Mouse (Mus musculus): ENCODE data around the gene Cdc14a. TPM values are rescaled to one million over a fixed set of nuclear protein-coding genes. Genes with fewer than 3 reads are reported as not detected.

Cdc14a gene
- polyA plus RNA-seq, 1 experiment from 2014 or later = 2.9 TPM

- WGBS = 91% methylated on average over 14 of the region's 14 CpGs
- Histone ChIP-seq H3K9me3 (ENCODE audit: control insufficient read depth, low read length) (no peaks in the 10 kb centered on the region), H3K27ac (ENCODE audit: low read depth, low read length) (no peak overlapping the region), H3K36me3 (ENCODE audit: control insufficient read depth, insufficient read depth, low read length) (no peaks in the 10 kb centered on the region), H3K4me3 (ENCODE audit: low read length) (no peak overlapping the region), H3K27me3 (replicated peaks; ENCODE audit: control insufficient read depth, insufficient read depth, low read length) (no peaks in the 10 kb centered on the region), H3K9ac (ENCODE audit: low read depth, low read length) (no peak overlapping the region), H3K4me2 (ENCODE audit: low read length) (no peak overlapping the region), H3K4me1 (ENCODE audit: control insufficient read depth, insufficient read depth, low read depth, low read length) (no peaks in the 10 kb centered on the region)
- no peak for ATAC-seq
Observed at GRCm38 (mm10) chr3:116389500-116390470, 34.0 kb downstream of the Cdc14a start.

- H3K4me2 ChIP-seq (ENCODE audit: low read length) = no peak overlapping the region
- H3K4me1 ChIP-seq (ENCODE audit: control insufficient read depth, insufficient read depth, low read depth, low read length) = no peaks in the 10 kb centered on the region
- H3K36me3 ChIP-seq (ENCODE audit: control insufficient read depth, insufficient read depth, low read length) = no peaks in the 10 kb centered on the region
- H3K9me3 ChIP-seq (ENCODE audit: control insufficient read depth, low read length) = no peaks in the 10 kb centered on the region
- H3K27ac ChIP-seq (ENCODE audit: low read depth, low read length) = no peak overlapping the region
- WGBS = 77% methylated on average over 11 of the region's 11 CpGs
- ATAC-seq = no peak
- no peaks in the 10 kb centered on the region for H3K27me3 ChIP-seq (replicated peaks; ENCODE audit: control insufficient read depth, insufficient read depth, low read length)
- H3K9ac ChIP-seq (ENCODE audit: low read depth, low read length) = no peak overlapping the region
- H3K4me3 ChIP-seq (ENCODE audit: low read length) = no peak overlapping the region
Observed at GRCm38 (mm10) chr3:116388808-116389207, 35.0 kb downstream of the Cdc14a start.

- H3K36me3 ChIP-seq (ENCODE audit: control insufficient read depth, insufficient read depth, low read length) = no peaks in the 10 kb centered on the region
- H3K4me3 ChIP-seq (ENCODE audit: low read length) = no peak overlapping the region
- no peak overlapping the region for H3K4me2 ChIP-seq (ENCODE audit: low read length)
- ATAC-seq = no peak
- H3K9me3 ChIP-seq (ENCODE audit: control insufficient read depth, low read length) = no peaks in the 10 kb centered on the region
- no peak overlapping the region for H3K27ac ChIP-seq (ENCODE audit: low read depth, low read length)
- no peak overlapping the region for H3K9ac ChIP-seq (ENCODE audit: low read depth, low read length)
- no peaks in the 10 kb centered on the region for H3K27me3 ChIP-seq (replicated peaks; ENCODE audit: control insufficient read depth, insufficient read depth, low read length)
- no peaks in the 10 kb centered on the region for H3K4me1 ChIP-seq (ENCODE audit: control insufficient read depth, insufficient read depth, low read depth, low read length)
Observed at GRCm38 (mm10) chr3:116386886-116387285, 36.9 kb downstream of the Cdc14a start.

- Histone ChIP-seq H3K9me3 (ENCODE audit: control insufficient read depth, low read length) (no peaks in the 10 kb centered on the region), H3K4me1 (ENCODE audit: control insufficient read depth, insufficient read depth, low read depth, low read length) (no peaks in the 10 kb centered on the region), H3K4me3 (ENCODE audit: low read length) (no peak overlapping the region), H3K27ac (ENCODE audit: low read depth, low read length) (no peak overlapping the region), H3K4me2 (ENCODE audit: low read length) (no peak overlapping the region), H3K27me3 (replicated peaks; ENCODE audit: control insufficient read depth, insufficient read depth, low read length) (no peaks in the 10 kb centered on the region), H3K36me3 (ENCODE audit: control insufficient read depth, insufficient read depth, low read length) (no peaks in the 10 kb centered on the region), H3K9ac (ENCODE audit: low read depth, low read length) (no peak overlapping the region)
- ATAC-seq = no peak
- WGBS = 90% methylated on average over 6 of the region's 6 CpGs
Observed at GRCm38 (mm10) chr3:116386342-116386741, 37.5 kb downstream of the Cdc14a start.

GRCm38 (mm10) chr3:116384319-116384718 is 39.5 kb downstream of the Cdc14a start:
- 84% methylated on average over 7 of the region's 7 CpGs for WGBS
- no peak overlapping the region for H3K27ac ChIP-seq (ENCODE audit: low read depth, low read length)
- ATAC-seq = no peak

GRCm38 (mm10) chr3:116380319-116380718 is 43.5 kb downstream of the Cdc14a start:
- 61% methylated on average over 9 of the region's 9 CpGs for WGBS
- H3K27me3 ChIP-seq (replicated peaks; ENCODE audit: control insufficient read depth, insufficient read depth, low read length) = no peaks in the 10 kb centered on the region
- H3K4me2 ChIP-seq (ENCODE audit: low read length) = no peak overlapping the region
- H3K9me3 ChIP-seq (ENCODE audit: control insufficient read depth, low read length) = no peaks in the 10 kb centered on the region
- no peak overlapping the region for H3K4me3 ChIP-seq (ENCODE audit: low read length)
- no peak for ATAC-seq
- H3K27ac ChIP-seq (ENCODE audit: low read depth, low read length) = no peak overlapping the region
- no peaks in the 10 kb centered on the region for H3K4me1 ChIP-seq (ENCODE audit: control insufficient read depth, insufficient read depth, low read depth, low read length)
- H3K9ac ChIP-seq (ENCODE audit: low read depth, low read length) = no peak overlapping the region
- no peaks in the 10 kb centered on the region for H3K36me3 ChIP-seq (ENCODE audit: control insufficient read depth, insufficient read depth, low read length)

More at GRCm38 (mm10) chr3:116384319-116384718, 39.5 kb downstream of the Cdc14a start:
- Histone ChIP-seq H3K27me3 (replicated peaks; ENCODE audit: control insufficient read depth, insufficient read depth, low read length) (no peaks in the 10 kb centered on the region), H3K4me1 (ENCODE audit: control insufficient read depth, insufficient read depth, low read depth, low read length) (no peaks in the 10 kb centered on the region), H3K36me3 (ENCODE audit: control insufficient read depth, insufficient read depth, low read length) (no peaks in the 10 kb centered on the region), H3K4me2 (ENCODE audit: low read length) (no peak overlapping the region), H3K9ac (ENCODE audit: low read depth, low read length) (no peak overlapping the region), H3K9me3 (ENCODE audit: control insufficient read depth, low read length) (no peaks in the 10 kb centered on the region), H3K4me3 (ENCODE audit: low read length) (no peak overlapping the region)

GRCm38 (mm10) chr3:116375442-116375841 is 48.4 kb downstream of the Cdc14a start:
- ATAC-seq = no peak
- Histone ChIP-seq H3K27ac (ENCODE audit: low read depth, low read length) (no peak overlapping the region), H3K4me2 (ENCODE audit: low read length) (no peak overlapping the region), H3K27me3 (replicated peaks; ENCODE audit: control insufficient read depth, insufficient read depth, low read length) (no peaks in the 10 kb centered on the region), H3K36me3 (ENCODE audit: control insufficient read depth, insufficient read depth, low read length) (no peaks in the 10 kb centered on the region), H3K9ac (ENCODE audit: low read depth, low read length) (no peak overlapping the region), H3K4me1 (ENCODE audit: control insufficient read depth, insufficient read depth, low read depth, low read length) (no peaks in the 10 kb centered on the region), H3K9me3 (ENCODE audit: control insufficient read depth, low read length) (no peaks in the 10 kb centered on the region), H3K4me3 (ENCODE audit: low read length) (no peak overlapping the region)
- 89% methylated on average over 2 of the region's 2 CpGs for WGBS

GRCm38 (mm10) chr3:116374486-116374885 is 49.3 kb downstream of the Cdc14a start:
- H3K9me3 ChIP-seq (ENCODE audit: control insufficient read depth, low read length) = no peaks in the 10 kb centered on the region
- no peak overlapping the region for H3K27ac ChIP-seq (ENCODE audit: low read depth, low read length)
- ATAC-seq = no peak
- no peaks in the 10 kb centered on the region for H3K4me1 ChIP-seq (ENCODE audit: control insufficient read depth, insufficient read depth, low read depth, low read length)
- H3K36me3 ChIP-seq (ENCODE audit: control insufficient read depth, insufficient read depth, low read length) = no peaks in the 10 kb centered on the region
- WGBS = 92% methylated on average over 5 of the region's 5 CpGs
- H3K4me2 ChIP-seq (ENCODE audit: low read length) = no peak overlapping the region
- no peak overlapping the region for H3K4me3 ChIP-seq (ENCODE audit: low read length)
- no peak overlapping the region for H3K9ac ChIP-seq (ENCODE audit: low read depth, low read length)
- no peaks in the 10 kb centered on the region for H3K27me3 ChIP-seq (replicated peaks; ENCODE audit: control insufficient read depth, insufficient read depth, low read length)

- no peak overlapping the region for H3K4me2 ChIP-seq (ENCODE audit: low read length)
- H3K4me1 ChIP-seq (ENCODE audit: control insufficient read depth, insufficient read depth, low read depth, low read length) = no peaks in the 10 kb centered on the region
- H3K36me3 ChIP-seq (ENCODE audit: control insufficient read depth, insufficient read depth, low read length) = no peaks in the 10 kb centered on the region
- no peaks in the 10 kb centered on the region for H3K27me3 ChIP-seq (replicated peaks; ENCODE audit: control insufficient read depth, insufficient read depth, low read length)
- H3K9me3 ChIP-seq (ENCODE audit: control insufficient read depth, low read length) = no peaks in the 10 kb centered on the region
- no peak overlapping the region for H3K9ac ChIP-seq (ENCODE audit: low read depth, low read length)
- H3K27ac ChIP-seq (ENCODE audit: low read depth, low read length) = no peak overlapping the region
- no peak overlapping the region for H3K4me3 ChIP-seq (ENCODE audit: low read length)
- ATAC-seq = no peak
- WGBS = 61% methylated on average over 6 of the region's 6 CpGs
Observed at GRCm38 (mm10) chr3:116373196-116373595, 50.6 kb downstream of the Cdc14a start.

Measured in hindbrain, embryonic 16.5 days (tissue).